Mouse (Mus musculus) fibroblast of lung, adult 2 months (primary cell): ENCODE data around the gene Hist1h3f.
A peak's percentile ranks its signal among the peaks of the same experiment; 100 is the strongest.
"Not testable (repeated sequence)": the region's sequence is repeated elsewhere in the genome, so short reads cannot be mapped to it uniquely, and the experiment has no call there.

Source experiments
- DNase-seq: peaks from one replicate; pipeline ENCODE4 v3.0.0-alpha.2; 2011; ENCODE audit warnings: low read depth

Hist1h3f gene

DNA sequence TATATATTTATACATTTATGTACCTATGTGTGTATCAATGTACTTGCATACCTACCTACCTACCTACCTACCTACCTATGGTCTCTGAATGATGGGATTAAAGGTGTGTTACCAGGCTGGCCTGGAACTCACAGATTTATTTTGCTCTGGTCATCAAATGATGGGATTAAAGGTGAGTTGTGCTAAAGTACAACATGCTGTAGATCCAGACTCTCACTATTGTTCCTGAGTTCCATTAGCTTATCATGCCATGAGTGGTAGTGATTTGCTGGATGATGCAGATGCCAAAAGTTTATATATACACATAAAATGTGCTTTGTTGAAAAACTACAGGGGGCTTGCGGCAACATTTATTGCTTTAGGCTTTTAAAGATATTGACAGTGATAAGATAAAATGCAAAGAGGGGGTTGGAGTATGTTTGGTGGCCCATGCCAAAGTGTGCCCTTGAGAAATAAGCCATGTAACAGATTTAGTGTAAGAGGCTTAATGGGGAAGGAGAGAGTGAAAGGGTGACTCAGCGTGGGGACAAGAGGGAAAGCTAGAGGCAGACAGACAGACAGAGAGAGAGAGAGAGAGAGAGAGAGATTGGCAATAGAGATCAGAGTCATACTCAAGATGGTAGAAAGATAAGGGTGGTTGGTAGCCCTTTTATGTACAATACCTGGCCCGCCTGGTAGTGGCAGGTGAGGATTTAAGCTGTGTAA is 6.7 kb upstream of the Hist1h3f start:
- DNase-seq = no peak

DNA sequence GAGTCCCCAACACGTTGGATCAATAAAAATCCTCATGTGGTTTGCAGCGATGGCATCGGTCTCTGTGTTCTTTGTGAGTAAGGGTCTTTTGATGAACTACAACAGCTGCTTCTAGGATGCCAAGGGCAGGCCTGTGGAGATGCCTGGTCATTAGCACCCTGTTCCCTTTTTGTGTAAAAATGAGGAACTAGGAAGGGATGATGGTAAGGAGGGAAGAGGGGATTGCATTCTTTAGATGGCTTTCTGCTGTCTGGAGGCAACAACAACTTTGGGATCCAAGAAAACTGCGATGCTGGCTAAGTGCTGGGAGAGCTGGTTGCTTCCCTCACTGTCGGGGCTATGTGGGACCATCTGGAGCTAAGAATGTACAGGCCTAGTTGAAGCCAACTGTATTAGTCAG is 5.6 kb upstream of the Hist1h3f start:
- no peak for DNase-seq

DNA sequence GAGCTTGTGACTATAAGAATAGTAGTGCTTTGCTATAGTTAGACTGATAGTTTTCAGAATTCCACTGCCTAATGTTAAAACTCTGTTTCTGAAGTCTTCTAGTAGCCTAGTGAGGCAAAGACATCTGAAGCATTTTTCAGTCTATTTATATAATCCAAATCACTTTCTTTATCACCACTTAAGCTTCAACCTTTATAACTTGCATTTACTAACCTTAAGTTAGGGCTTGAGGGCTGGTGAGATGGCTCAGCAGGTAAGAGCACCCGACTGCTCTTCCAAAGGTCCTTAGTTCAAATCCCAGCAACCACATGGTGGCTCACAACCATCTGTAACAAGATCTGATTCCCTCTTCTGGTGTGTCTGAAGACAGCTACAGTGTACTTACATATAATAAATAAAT is 4.0 kb upstream of the Hist1h3f start:
- not testable (repeated sequence) for DNase-seq

DNA sequence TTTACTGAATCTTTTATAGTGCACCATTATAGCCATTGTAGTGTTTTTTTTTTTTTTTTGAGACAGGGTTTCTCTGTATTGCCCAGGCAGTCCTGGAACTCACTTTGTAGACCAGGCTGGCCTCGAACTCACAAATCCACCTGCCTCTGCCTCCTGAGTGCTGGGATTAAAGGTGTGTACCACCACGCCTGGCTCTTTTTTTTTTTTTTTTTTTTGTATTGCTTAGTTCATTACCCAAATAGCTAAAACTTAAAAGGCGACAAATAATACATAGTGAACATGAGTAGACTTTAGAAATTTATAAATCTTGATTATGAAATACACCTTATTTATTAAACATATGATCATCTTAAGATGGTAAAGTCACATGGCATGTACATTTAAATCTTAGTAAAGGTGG is 2.4 kb upstream of the Hist1h3f start:
- DNase-seq = no peak

DNA sequence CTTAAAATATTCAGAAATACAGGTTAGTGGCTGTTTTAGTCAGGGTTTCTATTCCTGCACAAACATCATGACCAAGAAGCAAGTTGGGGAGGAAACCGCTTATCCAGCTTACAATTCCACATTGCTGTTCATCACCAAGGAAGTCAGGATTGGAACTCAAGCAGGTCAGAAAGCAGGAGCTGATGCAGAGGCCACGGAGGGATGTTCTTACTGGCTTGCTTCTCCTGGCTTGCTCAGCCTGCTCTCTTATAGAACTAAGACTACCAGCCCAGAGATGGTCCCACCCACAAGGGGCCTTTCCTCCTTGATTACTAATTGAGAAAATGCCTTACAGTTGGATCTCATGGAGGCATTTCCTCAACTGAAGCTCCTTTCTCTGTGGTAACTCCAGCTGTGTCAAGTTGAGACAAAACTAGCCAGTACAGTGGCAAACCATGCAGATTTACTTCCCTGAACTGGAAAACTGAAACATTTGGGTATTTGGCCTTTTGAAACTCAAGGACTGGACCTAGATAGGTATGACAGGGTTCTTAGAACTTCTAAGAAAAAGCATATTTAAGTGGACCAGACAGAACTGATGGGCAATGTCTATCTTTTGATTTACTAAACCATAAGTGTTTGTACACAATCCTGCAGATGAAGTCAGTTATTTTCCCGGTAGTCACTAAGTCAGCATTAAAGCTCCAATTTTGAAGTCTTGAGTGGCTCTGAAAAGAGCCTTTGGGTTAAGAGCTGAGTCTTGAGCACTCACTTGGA is 1.4 kb upstream of the Hist1h3f start:
- DNase-seq = not testable (repeated sequence)

DNA sequence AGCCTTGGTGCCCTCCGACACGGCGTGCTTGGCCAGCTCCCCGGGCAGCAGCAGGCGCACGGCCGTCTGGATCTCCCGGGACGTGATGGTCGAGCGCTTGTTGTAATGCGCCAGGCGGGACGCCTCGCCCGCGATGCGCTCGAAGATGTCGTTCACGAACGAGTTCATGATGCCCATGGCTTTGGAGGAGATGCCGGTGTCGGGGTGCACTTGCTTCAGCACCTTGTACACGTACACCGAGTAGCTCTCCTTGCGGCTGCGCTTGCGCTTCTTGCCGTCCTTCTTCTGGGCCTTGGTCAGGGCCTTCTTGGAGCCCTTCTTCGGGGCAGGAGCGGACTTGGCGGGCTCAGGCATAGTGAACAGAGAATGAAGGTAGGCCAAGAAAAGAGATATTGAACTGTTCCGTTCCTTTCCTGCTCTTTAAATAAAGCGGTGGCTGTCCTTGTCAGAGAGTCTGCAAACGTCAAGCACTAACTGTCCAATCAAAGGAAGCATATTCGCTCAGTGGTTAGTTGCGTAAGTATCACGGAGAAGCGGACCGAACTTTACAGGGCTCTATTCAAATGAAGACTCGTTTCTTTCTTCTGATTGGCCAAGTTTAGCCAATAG is 749 bp upstream of the Hist1h3f start, which contains the start of gene Hist1h2bh:
TSS of gene Hist1h2bh (minus strand) at position 394 of the 609 bp plus-strand sequence.
- peak; percentile 91 for DNase-seq

DNA sequence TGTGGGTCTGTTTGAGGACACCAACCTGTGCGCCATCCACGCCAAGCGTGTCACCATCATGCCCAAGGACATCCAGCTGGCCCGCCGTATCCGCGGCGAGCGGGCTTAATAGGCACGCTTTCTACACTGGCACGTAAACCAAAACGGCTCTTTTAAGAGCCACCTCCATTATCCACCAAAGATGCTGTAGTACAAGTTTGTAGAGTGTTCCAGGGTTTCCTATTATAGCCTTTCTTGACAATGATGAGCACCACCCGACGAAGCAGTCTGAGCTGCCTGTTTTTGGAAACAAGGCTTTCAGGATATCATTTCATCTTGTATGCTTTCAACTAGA is 902 bp downstream of the Hist1h3f start:
- not testable (repeated sequence) for DNase-seq

DNA sequence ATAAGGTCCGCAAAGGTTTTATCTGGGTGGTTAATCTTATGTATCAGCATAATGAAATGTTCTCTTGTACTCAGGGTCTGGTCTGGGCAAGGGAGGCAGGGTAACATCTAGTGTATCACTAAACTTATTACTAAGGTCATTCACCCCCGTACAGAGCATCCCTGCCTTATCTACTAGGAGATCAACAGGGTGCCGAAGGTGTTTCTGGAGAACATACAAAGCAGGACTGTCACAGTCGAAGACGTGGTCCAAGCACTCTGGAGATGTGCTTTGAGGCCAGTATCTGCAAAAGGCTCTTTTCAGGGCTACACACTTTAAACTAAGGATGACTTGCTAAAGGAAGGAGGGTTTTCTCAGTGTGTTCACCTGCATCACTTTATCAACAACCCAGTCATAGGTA is 2.8 kb downstream of the Hist1h3f start:
- DNase-seq = no peak

DNA sequence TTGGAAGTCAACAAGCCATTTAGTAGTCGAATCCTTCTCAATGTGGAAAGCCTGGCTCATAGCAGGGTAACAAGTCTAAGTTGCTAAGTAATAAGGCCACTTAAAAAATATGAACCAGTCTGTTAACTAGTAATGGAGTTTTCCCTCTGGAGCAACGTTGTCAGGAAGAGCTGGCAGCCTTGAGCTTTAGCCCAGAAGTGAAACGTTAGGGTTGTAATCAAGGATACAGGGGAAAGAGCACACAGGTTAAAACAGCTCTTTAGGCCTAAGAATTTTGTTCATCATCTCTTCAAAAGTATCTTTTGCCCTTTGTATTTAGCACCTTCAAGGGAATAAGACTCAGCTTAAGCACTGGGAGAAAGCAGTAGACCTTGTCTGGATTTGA is 6.9 kb downstream of the Hist1h3f start:
- DNase-seq = no peak

DNA sequence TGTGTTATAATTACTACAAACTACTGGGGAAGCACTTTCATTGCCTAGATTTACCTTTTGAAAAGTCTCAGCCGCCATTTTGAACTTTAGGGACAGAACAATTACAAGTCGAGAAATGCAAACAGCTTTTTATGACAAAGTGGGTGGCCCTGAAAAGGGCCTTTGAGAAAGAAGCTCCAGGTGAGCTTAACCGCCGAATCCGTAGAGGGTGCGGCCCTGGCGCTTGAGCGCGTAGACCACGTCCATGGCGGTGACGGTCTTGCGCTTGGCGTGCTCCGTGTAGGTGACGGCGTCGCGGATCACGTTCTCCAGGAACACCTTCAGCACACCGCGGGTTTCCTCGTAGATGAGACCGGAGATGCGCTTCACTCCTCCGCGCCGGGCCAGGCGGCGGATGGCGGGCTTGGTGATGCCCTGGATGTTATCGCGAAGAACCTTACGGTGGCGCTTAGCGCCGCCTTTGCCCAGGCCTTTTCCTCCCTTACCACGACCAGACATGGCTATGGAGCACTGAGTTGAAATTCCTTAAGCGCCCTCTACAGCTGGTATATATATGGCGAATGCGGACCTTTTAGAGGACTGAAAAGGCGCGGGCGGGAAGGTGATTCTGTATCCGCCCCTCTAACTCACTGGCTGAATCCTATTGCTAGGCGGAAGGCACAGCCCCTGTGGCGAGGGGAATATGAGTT is 7.4 kb downstream of the Hist1h3f start, which contains the start of gene Hist1h4f:
TSS of gene Hist1h4f (minus strand) at position 503 of the 689 bp plus-strand sequence.
- DNase-seq = peak; percentile 87

DNA sequence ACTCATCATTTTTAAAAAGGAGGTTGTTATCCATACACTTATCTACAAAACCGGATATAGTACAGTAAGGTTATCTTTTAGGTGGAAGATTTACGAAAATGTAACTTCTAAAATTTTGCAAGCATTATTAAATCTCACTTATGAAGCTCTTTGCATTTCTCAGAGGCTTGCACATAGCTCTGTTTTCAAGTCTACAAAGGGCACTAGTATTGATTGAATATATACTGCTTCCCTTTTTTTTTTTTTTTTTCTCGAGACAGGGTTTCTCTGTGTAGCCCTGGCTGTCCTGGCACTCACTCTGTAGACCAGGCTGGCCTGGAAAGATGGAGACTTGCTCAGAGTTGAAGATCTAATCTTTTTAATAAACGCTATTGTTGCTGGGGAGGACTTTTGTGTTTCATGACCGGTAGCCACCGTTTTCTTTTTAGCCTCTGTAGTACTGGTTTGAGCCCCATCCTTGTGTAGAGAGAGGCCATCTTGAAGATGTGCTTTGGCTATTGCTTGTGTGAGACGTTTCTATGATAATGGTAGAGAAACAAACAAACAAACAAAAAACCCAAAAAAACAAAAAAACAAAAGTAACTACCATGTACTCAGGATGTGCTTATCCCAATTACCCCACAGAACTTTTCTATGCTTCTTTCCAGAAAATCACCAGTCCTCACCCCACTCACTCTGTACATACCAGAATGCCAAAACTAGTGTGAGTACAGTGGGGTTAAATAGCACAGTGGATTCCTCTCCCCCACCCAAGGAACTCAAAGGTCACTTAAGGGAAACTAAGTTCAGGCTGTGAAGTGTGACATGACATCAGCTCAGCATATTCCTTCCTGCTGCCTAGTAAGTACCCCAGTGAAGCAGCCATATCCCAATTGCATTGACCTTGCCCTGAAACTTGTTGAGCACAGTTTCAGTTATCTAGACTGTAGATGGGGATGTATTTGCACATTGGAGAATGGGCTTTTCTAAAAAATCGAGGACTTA is 8.4 kb downstream of the Hist1h3f start:
- DNase-seq = no peak

DNA sequence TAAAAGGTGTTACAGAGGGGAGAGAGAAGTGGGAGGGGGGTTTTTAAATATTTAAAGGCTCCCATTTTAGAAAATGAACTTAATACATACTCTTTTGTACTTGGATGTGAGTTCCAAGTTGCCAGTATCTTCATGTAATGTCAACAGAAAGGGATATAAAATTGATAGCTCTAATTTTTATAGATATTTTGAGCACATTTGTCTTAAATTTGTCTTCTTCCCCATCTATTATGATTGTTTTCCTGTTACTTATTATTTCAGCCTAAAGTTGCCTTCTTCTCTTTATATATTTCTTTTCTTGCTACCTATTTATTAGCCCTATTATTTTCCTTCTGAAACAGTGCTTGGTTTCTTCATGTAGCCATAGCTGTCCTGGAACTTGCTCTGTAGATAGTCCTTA is 9.1 kb downstream of the Hist1h3f start, which contains the start of gene Hist1h1d:
TSS of gene Hist1h1d (plus strand) at position 301 of the 400 bp plus-strand sequence.
- no peak for DNase-seq

DNA sequence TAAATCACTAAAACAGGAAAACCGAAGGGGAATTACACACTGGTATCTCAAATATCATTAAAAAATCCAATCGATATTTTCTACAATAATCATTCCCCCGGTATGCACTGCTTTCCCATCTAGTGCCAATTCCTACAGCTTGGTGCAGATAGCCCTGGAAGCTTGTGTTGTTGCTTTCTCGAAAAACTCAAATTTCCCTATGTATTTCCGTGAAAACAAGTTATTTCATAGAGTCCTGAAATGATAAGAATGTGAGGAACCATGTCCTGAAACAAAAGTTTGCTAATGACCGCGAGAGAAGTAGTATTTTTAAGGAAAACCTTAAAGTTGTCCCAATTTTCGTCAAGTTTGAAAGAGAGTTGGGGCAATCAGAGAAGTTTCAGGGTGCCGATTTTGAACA is 10.5 kb downstream of the Hist1h3f start:
- DNase-seq = no peak

DNA sequence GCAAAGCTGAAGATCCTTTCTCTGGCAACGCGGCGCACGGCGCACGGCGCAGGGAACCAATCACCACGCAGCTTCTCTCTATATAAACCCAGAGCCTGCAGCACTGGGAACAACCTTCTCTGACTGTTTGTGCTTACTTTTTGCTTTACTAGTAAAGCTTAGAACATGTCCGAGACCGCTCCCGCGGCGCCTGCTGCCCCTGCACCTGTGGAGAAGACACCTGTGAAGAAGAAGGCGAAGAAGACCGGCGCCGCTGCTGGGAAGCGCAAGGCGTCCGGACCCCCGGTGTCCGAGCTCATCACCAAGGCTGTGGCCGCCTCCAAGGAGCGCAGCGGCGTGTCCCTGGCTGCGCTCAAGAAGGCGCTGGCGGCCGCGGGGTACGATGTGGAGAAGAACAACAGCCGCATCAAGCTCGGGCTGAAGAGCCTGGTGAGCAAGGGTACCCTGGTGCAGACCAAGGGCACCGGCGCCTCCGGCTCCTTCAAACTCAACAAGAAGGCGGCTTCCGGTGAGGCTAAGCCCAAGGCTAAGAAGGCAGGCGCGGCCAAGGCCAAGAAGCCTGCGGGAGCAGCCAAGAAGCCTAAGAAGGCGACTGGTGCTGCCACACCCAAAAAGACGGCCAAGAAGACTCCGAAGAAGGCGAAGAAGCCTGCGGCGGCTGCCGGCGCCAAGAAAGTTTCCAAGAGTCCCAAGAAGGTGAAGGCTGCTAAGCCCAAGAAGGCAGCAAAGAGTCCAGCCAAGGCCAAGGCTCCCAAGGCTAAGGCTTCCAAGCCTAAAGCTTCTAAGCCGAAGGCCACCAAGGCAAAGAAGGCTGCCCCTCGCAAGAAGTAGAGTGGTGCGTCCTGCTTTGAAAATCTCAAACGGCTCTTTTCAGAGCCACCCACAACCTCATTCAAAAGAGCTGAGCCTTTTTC is 11.3 kb downstream of the Hist1h3f start:
- no peak for DNase-seq

DNA sequence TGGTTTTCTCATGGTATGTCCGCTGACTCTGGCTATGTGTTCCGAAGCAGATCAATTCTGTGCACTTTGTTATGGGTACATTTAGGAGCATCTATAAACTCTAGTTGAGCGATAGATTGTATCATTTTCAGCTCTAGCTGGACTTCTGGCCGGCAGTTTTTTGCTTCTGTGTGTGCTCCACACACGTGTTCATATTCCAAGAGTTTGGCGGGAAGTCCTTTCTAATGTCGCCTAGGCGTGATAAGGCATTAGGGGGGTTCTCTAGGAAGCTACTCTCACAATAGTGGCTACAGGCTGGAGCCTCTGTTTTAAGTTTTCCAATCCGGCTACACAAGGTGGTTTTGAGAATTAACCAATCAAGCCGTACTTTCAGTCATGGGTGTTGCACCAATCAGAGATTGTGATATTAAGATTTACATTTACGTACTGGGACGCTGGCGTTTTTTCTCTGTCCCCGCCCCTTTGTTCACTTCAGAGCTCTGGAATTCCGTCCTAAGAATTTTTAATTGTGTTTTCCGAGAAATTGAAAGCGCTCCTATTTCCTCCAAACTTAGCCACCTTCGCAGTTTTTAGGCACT is 12.1 kb downstream of the Hist1h3f start:
- DNase-seq = no peak

DNA sequence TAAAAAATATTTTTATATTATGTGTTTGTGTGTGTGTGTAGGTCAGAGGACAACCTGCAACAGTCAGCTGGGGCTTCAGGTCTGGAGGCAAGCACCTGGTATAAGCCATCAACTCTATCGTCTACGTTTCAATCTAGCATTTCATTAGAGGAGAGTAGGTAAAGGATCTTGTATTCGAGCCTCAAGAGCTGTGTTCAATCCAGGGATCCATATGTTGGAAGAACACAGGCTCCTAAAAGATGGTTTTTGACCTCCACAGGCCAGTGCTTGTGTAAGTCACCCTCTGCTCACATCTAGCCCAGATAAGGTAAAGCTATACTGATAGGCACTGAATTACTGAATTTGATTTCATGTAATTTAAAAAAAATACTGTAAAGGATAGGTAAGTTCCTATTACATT is 13.1 kb downstream of the Hist1h3f start:
- no peak for DNase-seq

DNA sequence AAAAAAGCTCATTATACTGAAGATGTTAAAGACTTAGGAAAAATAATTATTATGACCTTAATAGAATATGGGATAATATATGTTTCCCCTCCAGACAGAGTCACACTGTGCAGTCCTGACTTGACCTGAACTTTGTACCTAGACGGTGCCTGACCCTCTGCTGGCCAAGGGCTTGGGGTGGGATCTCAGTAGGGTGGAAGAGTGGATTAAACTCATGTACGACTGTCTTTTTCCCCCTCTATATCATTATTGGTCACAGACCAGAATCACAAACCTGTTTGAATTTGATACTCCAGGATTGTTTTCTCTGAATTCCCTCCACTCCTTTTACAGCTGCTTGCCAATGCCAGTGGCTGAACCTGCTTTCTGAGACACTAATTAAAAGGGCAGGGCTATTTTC is 16.8 kb downstream of the Hist1h3f start:
- DNase-seq = not testable (repeated sequence)

DNA sequence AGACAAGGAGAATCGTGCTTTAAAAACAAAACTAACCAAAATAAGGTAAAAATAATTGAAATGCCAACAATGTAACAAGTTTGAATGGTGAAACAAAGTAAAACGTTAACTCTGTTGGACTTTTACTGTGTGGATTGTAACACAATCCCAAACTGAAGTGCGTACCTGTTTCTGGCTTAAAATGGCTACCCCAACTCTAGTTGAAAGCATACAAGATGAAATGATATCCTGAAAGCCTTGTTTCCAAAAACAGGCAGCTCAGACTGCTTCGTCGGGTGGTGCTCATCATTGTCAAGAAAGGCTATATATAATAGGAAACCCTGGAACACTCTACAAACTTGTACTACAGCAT is 17.7 kb downstream of the Hist1h3f start:
- DNase-seq = not testable (repeated sequence)

DNA sequence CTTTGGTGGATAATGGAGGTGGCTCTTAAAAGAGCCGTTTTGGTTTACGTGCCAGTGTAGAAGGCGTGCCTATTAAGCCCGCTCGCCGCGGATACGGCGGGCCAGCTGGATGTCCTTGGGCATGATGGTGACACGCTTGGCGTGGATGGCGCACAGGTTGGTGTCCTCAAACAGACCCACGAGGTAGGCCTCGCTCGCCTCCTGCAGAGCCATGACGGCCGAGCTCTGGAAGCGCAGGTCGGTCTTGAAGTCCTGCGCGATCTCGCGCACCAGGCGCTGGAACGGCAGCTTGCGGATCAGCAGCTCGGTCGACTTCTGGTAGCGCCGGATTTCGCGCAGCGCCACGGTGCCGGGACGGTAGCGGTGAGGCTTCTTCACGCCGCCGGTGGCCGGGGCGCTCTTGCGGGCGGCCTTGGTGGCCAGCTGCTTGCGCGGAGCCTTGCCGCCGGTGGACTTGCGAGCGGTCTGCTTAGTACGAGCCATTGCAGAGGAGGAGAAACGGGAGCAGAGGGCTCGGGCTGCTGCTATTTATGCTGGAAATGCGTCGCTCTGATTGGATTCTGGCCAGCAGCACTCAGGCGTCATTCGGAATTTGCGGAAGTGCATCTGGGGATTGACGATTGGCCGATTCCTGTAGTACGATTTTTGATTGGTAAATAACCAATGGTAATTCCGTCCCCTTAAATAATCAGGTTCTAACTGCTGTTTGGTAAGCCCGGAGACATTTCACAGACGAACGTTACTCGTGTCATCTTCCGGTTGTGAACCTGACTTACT is 18.2 kb downstream of the Hist1h3f start, which contains the start of gene Hist1h3e:
TSS of gene Hist1h3e (minus strand) at position 487 of the 777 bp plus-strand sequence.
- DNase-seq = peak; percentile 94
